Mouse (Mus musculus) lung, adult 2 months (tissue): ENCODE results near the gene Lrrc4b. TPM values are rescaled to one million over a fixed set of nuclear protein-coding genes. Genes with fewer than 3 reads are reported as not detected.

Experiments used
- DNase-seq: peaks from one replicate; pipeline ENCODE4 v3.0.0; 2022
- H3K4me1 ChIP-seq: fragments of 200-500 bp; 2 replicates; pipeline ENCODE4 v1.6.1; 2011; ENCODE audit warnings: low read length; ENCODE audit not compliant: control insufficient read depth, insufficient read depth
- H3K4me3 ChIP-seq: fragments of 200-500 bp; replicated peaks from 2 replicates; pipeline ENCODE3; 2011; ENCODE audit warnings: low read depth, mild to moderate bottlenecking, control low read depth, low read length; ENCODE audit errors: extremely low read depth
- CTCF ChIP-seq: fragments of 200-500 bp; IDR thresholded peaks from 2 replicates; pipeline ENCODE4 v1.5.1; 2011; ENCODE audit warnings: mild to moderate bottlenecking, low read length, control low read depth; ENCODE audit not compliant: insufficient read depth
- POLR2A ChIP-seq: fragments of 200-500 bp; IDR thresholded peaks from 2 replicates; pipeline ENCODE4 v1.6.1; 2011; ENCODE audit warnings: low read depth, mild to moderate bottlenecking, control low read depth, low read length, borderline replicate concordance; ENCODE audit errors: extremely low read depth
- WGBS: fragments of 180-500 bp; shearing (Covaris S2); methylation state at CpG from one replicate; pipeline ENCODE4 v1.1.7; 2018; 5-methylcytosine and 5-hydroxymethylcytosine counted together
- polyA plus RNA-seq: library from polyadenylated mRNA; depleted of rRNA; stranded (reverse); fragments of >200 nt; gene quantifications from 2 replicates; pipeline ENCODE4 v1.2.3, GENCODE M21; 2012

Lrrc4b gene
- polyA plus RNA-seq, 1 experiment, result 4.9 TPM

GRCm38 (mm10) chr7:44462218-44463055, 33.6 kb downstream of the Lrrc4b start:
- no peaks in the 10 kb centered on the region for H3K4me1 ChIP-seq
- no peak for DNase-seq
- WGBS, result 18% methylated on average over 75 of the region's 77 CpGs
- TF ChIP-seq POLR2A (no peak), CTCF (no peak)
- H3K4me3 ChIP-seq, result no peak overlapping the region

GRCm38 (mm10) chr7:44463056-44463425, 34.2 kb downstream of the Lrrc4b start:
- TF ChIP-seq CTCF (no peak), POLR2A (no peak)
- Histone ChIP-seq H3K4me1 (no peaks in the 10 kb centered on the region), H3K4me3 (no peak overlapping the region)
- DNase-seq, result no peak
- 27% methylated on average over 8 of the region's 8 CpGs for WGBS

GRCm38 (mm10) chr7:44463556-44464225, 34.9 kb downstream of the Lrrc4b start:
- no peak overlapping the region for H3K4me3 ChIP-seq
- 76% methylated on average over 10 of the region's 10 CpGs for WGBS
- DNase-seq, result no peak
- peaks cover 5% of the 10 kb centered on the region for H3K4me1 ChIP-seq
- TF ChIP-seq CTCF (no peak), POLR2A (no peak)

- peaks cover 8% of the 10 kb centered on the region for H3K4me1 ChIP-seq
- no peak for DNase-seq
- no peak overlapping the region for H3K4me3 ChIP-seq
- 39% methylated on average over 4 of the region's 4 CpGs for WGBS
- TF ChIP-seq CTCF (no peak), POLR2A (no peak)
Observed at GRCm38 (mm10) chr7:44464511-44464910, 35.7 kb downstream of the Lrrc4b start.

- TF ChIP-seq CTCF, result no peak
- TF ChIP-seq POLR2A, result no peak
- no peak for DNase-seq
- 76% methylated on average over 2 of the region's 2 CpGs for WGBS
Observed at GRCm38 (mm10) chr7:44465111-44465510, 36.3 kb downstream of the Lrrc4b start, which contains the start of gene Aspdh. Aspdh (plus strand) TSS chr7:44465391.

DNA sequence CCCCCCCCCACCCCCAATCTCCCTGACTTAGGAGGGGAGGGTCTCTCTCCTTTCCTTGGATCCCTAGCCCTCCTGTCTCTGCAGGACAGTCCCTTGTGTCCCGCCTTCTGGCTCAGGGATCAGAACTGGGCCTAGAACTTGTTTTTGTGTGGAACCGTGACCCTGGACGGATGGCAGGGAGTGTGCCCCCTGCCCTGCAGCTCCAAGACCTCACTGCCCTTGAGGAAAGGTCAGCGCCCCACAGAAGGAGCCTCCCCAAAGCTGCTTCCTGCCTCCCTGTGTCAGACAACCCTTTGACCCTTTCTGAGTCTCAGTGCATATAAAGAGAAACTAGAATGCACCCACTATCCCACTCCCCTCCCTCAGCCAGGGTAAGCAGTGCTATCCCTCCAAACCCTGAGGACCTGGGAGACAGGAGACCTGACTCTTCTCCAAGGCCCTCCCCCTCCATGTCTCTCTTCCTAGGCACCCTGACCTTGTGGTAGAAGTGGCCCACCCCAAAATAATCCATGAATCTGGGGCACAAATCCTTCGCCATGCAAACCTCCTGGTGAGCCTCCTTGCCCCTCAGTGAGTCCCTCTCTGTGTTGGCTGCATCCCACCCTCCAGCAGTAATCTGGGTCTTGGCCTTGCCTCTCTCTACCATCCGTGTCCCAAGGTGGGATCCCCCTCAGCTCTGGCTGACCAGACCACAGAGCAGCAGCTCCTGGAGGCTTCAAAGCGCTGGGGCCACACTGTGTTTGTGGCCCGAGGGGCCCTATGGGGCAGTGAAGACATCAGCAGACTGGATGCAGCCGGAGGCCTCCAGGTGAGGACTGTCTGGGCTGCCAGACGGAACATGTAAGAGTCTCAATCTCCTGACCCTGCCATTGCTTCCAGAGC, 37.4 kb downstream of the Lrrc4b start:
- Histone ChIP-seq H3K4me3 (no peak overlapping the region), H3K4me1 (peaks cover 8% of the 10 kb centered on the region)
- no peak for TF ChIP-seq POLR2A
- TF ChIP-seq CTCF, result no peak
- 77% methylated on average over 10 of the region's 10 CpGs for WGBS
- no peak for DNase-seq

More at GRCm38 (mm10) chr7:44465111-44465510, 36.3 kb downstream of the Lrrc4b start, which contains the start of gene Aspdh:
- peaks cover 8% of the 10 kb centered on the region for H3K4me1 ChIP-seq
- no peak within 1 kb of the TSS for H3K4me3 ChIP-seq

DNA sequence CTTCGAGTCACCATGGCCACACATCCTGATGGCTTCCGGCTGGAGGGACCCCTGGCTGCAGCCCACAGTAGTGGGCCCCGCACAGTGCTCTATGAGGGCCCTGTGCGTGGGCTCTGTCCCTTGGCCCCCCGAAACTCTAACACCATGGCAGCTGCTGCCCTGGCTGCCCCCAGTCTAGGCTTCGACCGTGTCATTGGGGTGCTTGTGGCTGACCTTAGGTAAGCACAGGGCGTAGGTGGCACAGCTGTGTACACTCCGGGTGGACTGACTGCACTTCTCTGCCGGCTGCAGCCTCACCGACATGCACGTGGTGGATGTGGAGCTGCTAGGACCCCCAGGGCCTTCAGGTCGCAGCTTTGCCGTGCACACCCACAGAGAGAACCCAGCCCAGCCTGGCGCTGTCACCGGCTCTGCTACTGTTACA, 38.1 kb downstream of the Lrrc4b start:
- 84% methylated on average over 16 of the region's 16 CpGs for WGBS
- TF ChIP-seq CTCF (no peak), POLR2A (no peak)
- DNase-seq, result no peak
- no peak overlapping the region for H3K4me3 ChIP-seq
- peaks cover 8% of the 10 kb centered on the region for H3K4me1 ChIP-seq

- under 1% methylated on average over 42 of the region's 42 CpGs for WGBS
- peak within 1 kb of the TSS; percentile 65 for H3K4me3 ChIP-seq
- H3K4me1 ChIP-seq, result peaks cover 9% of the 10 kb centered on the region
- peak; percentile 89 for DNase-seq
- TF ChIP-seq POLR2A, result peak; percentile 77; the same call in 1 of the 2 replicates
- no peak for TF ChIP-seq CTCF
Observed at GRCm38 (mm10) chr7:44467811-44468411, 39.1 kb downstream of the Lrrc4b start, which contains the start of gene Josd2. Josd2 (plus strand) TSS chr7:44467980.
